Mouse (Mus musculus) left cerebral cortex, postnatal 14 days (tissue): ENCODE data around the gene Nkapl. TPM values are rescaled to one million over a fixed set of nuclear protein-coding genes. Genes with fewer than 3 reads are reported as not detected.
"Not testable (repeated sequence)": the region's sequence is repeated elsewhere in the genome, so short reads cannot be mapped to it uniquely, and the experiment has no call there.

Experiments used
- DNase-seq, 2 experiments: peaks; one replicate each; pipeline ENCODE4 v3.0.0; 2021 to 2022; ENCODE audit warnings: low spot score in 2 of 2, mixed read lengths in 1 of 2
- intact Hi-C: fragments of 180-260 bp; cut with DNase I; formaldehyde crosslinking; loops from one replicate; pipeline ENCODE4 v1.15.1; 2025
- long read RNA-seq, 2 experiments: library from polyadenylated mRNA; stranded (forward); transcript quantifications; one replicate each; pipeline ENCODE4 v2.0.0; 2021
- total RNA-seq, 2 experiments: library from RNA; stranded (reverse); gene quantifications; 2 replicates each; pipeline ENCODE4 v1.2.3; 2021

Nkapl gene
- total RNA-seq = 1 to 10 TPM in 1 of 2 experiments, under 1 TPM in 1; 0.76 to 1.3 TPM
- long read RNA-seq, experiment 1 = 0 reads
- long read RNA-seq, experiment 2 = 0 reads

DNA sequence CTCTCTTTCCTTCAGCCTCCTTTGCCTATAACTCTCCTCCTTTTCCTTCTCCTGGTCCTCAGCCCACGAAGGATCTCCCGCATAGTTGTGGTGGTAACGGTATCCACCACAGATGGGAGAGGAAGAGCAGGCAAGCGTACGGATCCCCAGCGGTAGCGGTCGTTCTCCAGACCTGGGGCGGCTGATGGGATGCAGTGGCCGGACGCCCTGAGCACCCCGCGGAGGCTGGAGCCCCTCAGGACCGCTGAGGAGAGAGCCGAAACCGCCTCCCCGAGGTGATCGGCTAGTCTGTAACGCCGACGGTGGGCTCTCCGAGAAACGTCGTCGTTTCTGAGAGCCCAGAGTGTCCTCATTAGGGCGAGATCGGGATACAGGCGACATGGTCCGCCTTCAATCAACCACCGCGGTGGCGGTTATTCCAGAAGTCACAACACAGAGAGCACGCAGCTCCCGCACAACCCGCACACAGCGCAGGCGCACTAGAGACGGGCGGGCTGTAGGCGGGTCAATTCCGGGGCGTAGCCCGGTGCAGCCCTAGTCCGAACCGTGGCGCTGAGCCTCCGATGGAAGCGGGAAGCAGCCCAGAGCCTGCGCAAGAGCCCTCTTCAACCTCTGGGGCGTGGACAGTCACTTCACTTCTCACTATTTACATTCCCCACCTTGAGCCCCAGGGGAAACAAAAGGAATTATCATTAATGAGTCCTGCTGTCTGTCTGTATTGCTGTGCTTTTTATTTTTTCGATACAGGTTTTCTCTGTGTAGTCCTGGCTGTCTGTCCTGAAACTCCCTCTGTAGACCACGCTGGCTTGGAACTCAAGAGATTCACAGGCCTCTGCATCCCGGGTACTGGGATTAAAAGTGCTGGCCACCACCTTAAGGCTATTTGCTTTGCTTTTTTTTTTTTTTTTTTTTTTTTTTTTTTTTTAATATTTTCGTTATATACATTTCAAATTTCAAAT lies at the start of gene Nkapl:
Gene Nkapl (minus strand): TSS at position 449 of the 959 bp plus-strand sequence.
- intact Hi-C loops = no loop called here
- DNase-seq = peak; percentile 49 to 74

GRCm38 (mm10) chr13:21506221-21506649 lies 37.9 kb upstream of the Nkapl start:
- intact Hi-C loops = no loop called here
- peak; percentile 74 to 75 for DNase-seq

DNA sequence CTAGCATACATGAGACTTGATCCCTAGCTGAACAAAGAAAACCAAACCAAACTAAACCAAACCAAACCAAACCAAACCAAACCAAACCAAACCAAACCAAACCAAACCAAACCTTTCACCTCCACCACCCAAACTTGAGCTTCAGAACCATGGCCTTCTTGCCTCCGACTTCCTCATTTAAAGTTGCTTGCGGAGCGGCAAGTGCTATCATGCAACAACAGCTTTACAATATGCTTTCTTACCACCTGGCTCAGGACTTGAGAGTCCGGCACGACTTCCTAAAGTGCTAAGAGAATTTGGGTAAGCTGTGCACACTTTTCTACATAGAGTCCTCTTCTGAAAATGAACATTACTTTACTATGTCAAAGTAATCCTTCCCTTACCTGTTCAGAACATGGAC lies 34.0 kb upstream of the Nkapl start:
- DNase-seq = no peak
- intact Hi-C loops = no loop called here

DNA sequence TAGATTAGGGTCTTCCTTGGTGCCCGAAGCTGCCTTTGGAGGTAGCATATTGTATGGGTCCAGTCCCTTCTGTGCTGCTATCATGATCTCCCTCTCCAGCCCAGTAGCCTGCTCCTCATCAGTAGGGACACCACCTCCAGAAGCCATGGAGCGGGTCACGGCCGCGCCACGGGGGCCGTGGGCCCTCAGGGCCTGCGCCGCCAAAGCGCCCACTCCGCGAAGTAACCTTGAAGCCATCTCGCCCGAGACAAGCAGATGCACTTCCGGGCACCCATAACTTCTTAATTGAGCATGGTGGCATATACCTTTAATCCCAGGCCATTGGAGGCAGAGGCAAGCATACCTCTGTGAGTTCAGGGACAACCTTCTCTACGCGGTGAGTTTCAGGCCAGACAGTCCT lies 32.9 kb upstream of the Nkapl start, which contains the start of gene Gm11273:
Gene Gm11273 (minus strand): TSS at position 237 of the 400 bp plus-strand sequence.
- intact Hi-C loops, DNase-seq: not testable (repeated sequence)

GRCm38 (mm10) chr13:21495080-21495479 lies 26.8 kb upstream of the Nkapl start, which contains the start of gene AK157302:
AK157302 (plus strand) TSS chr13:21495223.
- peak in 1 of 2 experiments; percentile 12 for DNase-seq
- intact Hi-C loops = no loop called here

- DNase-seq = no peak
- intact Hi-C loops = no loop called here
Observed at GRCm38 (mm10) chr13:21492847-21493246, 24.5 kb upstream of the Nkapl start.

GRCm38 (mm10) chr13:21486881-21487280 lies 18.6 kb upstream of the Nkapl start:
- DNase-seq = no peak
- intact Hi-C loops = no loop called here

DNA sequence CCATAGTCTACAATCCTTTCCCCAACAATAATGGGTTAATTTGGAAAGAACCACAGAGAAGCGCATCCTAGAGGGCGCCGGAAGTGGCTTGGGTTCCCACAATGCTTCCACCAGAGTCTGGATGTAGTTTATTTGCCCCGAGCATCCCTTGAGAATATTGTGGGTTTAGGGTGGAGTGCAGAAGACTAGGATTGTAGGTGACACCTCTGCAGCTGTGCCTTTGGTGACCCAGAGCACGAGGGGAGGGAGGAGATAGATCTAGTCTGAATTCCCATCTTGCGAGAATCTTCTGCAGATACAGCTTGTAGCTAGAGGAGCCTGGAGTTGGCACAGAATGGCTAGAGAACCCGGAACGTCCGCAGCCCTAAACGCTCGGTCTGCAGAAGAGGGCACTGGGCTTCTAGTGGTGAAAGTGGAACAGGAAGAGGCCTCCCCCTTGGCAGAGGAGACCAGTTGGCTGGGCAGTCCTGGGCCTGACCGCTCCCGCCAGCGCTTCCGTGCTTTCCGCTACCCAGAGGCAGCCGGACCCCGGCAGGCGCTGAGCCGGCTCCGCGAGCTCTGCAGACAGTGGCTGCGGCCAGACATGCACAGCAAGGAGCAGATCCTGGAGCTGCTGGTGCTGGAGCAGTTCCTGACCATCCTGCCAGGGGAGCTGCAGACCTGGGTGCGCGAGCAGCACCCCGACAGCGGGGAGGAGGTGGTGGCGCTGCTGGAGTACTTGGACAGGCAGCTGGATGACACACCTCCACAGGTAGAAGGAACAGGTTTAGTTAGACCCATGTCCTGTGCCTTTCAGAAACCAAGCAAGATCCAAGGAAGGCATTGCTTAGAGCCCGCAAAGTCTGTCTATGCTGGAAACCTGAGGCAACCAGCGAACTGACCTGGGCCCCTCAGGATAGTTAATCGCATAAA lies 10.7 kb upstream of the Nkapl start, which contains the start of the genes Zkscan4 and Gm10065:
Gene Zkscan4 (plus strand): TSS at position 149 of the 912 bp plus-strand sequence.
Gene Gm10065 (minus strand): TSS at position 683 of the 912 bp plus-strand sequence.
- intact Hi-C loops = loop anchor here (2.0 kb wide), 1 partner anchor 26 kb away; the partner anchor contains the start of gene Zscan26
- peak; percentile 84 for DNase-seq

GRCm38 (mm10) chr13:21472427-21472826 lies 4.1 kb upstream of the Nkapl start:
- no peak for DNase-seq
- intact Hi-C loops = no loop called here

- intact Hi-C loops = no loop called here
- DNase-seq = no peak
Observed at GRCm38 (mm10) chr13:21469097-21469496, 788 bp upstream of the Nkapl start.

- no peak for DNase-seq
- intact Hi-C loops = no loop called here
Observed at GRCm38 (mm10) chr13:21467336-21467735, 973 bp downstream of the Nkapl start.

DNA sequence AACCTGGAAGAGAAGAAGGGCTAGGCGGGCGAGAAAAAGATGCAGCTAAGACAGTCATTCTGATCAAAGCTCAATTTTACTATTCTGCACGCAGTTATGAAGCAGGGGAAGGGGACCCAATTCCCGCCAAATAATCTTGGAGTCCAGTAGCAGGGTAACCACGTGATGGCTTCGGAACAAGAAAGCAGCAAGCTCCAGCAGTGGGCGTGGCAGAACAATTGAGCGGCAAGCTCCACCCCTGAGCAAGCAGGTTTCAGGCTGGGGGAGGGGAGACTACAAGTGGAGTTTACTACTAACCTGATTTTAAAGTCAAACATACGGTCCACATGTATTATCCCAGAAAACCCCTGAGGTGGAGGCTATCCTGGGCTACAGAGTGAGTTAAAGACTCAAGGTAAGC lies 5.8 kb downstream of the Nkapl start:
- intact Hi-C loops = not testable (repeated sequence)

DNA sequence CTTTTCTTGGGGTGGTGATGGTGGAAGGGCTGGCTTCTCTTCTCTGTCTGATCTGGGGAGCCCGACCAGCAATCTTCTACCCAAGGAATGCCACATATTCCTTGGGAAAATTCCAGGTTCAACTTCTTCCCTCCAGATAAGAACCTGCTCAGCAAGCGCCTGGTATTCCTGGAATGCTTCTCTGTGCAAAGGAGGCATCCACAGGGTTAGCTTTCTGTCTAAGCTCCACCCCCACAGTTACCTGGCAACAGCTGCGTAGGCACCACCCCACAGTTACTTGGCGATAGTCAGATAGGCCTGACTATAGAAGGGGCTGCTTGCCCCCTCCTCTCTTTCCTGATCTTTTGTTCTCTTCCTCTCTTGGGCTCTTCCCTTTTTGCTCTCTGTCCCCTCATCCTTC lies 12.0 kb downstream of the Nkapl start:
- no peak for DNase-seq
- intact Hi-C loops = no loop called here

More for the DNA sequence above, 5.8 kb downstream of the Nkapl start:
- not testable (repeated sequence) for DNase-seq

- intact Hi-C loops = loop anchor here (5.0 kb wide), 1 partner anchor 52 kb away; the partner anchor contains the start of gene Zkscan3
- DNase-seq = no peak
Observed at GRCm38 (mm10) chr13:21454133-21454532, 14.2 kb downstream of the Nkapl start.

DNA sequence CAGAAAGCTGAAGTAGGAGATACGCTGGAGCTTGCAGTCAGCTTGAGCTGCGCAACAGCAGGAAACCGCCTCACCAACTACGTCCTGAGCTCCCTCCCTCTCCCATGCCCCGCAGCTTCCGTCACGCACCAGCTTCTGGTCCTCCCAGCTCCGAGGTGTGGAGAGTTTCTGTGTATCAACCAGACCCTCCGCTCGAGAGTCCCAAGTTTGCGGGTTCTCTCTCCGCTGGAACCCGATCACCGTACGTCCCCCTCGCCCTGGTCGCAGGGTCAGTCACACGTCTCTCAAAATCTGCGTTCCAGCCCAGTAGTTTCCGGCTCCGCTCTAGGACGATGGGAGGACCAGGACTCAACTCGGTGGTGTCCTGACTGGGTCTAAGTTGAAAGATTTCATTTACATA lies 14.9 kb downstream of the Nkapl start, which contains the start of gene Zscan26:
Gene Zscan26 (minus strand): TSS at position 282 of the 400 bp plus-strand sequence.
- intact Hi-C loops = loop anchor here (2.0 to 5.0 kb wide), 2 partner anchors 25 to 51 kb away; partner anchors contain the start of genes Gm10065, Zkscan3 and Zkscan4
- peak; percentile 77 to 83 for DNase-seq

GRCm38 (mm10) chr13:21453042-21453441 lies 15.3 kb downstream of the Nkapl start:
- intact Hi-C loops = loop anchor here (2.0 to 5.0 kb wide), 2 partner anchors 26 to 51 kb away; partner anchors contain the start of genes Gm10065, Zkscan3 and Zkscan4
- no peak for DNase-seq

DNA sequence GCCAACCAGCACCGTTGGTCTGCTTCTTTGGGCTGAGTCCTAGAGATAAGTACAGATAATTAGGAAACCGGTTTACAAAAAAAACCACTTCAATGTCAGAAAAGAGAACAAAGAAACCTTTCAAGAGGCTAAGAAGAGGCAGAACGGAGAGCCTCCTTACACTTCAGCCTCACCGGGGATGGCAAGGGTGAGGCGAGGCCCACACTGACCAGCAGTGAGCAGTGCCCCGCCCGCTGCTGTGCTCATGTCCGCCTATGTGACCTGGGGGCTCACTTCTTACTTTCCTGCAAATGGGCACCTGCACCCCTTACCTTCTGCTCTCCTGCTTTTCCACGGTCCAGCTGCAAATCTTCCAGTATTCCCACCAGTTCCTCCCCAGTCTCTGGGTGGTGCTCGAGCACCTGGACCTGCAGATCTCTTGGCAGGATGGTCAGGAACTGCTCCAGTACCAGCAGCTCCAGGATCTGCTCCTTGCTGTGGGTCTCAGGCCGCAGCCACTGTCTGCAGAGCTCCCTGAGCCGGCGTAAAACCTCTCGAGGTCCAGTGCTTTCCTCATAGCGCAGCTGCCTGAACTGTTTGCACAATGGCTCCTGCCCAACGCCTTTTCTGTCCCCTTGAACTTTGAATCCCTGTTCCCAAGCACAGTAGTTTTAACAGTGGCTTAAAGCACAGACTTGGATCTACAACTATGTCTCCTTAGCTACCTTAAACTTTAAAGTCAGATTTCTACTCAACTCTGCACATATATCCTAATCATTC lies 20.3 kb downstream of the Nkapl start:
- no peak for DNase-seq
- intact Hi-C loops = no loop called here

DNA sequence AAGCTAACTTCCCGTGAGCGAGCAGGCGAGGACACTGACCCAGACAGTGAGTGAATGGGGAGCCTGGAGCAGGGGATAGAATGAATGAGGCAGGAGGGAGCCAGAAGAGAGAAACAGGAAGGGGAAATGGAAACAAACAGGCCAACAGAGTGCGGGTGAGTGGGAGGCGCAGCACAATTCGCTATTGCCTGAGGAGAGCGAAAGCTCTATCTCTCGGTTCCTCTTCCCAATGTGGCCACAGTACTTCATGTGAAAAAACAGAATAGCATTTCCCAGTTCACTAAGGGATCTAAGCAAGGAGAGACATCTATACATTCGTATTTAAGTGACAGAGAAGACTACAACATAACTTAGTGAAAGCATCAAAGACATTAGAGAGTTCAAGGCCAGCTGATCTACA lies 21.5 kb downstream of the Nkapl start:
- intact Hi-C loops = no loop called here
- no peak for DNase-seq
